Mouse (Mus musculus) hindbrain, embryonic 13.5 days (tissue): ENCODE results near the gene Tas2r124. TPM values are rescaled to one million over a fixed set of nuclear protein-coding genes. Genes with fewer than 3 reads are reported as not detected.

ENCODE experiments used
- ATAC-seq: fragments of 200-750 bp; cut with Nextera tagmentation; 2 replicates; pipeline ENCODE4 v1.8.0; 2017; ENCODE audit warnings: moderate TSS enrichment; ENCODE audit not compliant: low FRiP score
- H3K27ac ChIP-seq: fragments of 300-500 bp; sonication (generic); 2 replicates; pipeline ENCODE4 v1.5.1; 2015; ENCODE audit warnings: inconsistent platforms, mild to moderate bottlenecking, moderate library complexity
- H3K27me3 ChIP-seq: fragments of 300-500 bp; sonication (generic); 2 replicates; pipeline ENCODE4 v1.6.1; 2015; ENCODE audit warnings: mild to moderate bottlenecking, inconsistent platforms
- H3K36me3 ChIP-seq: fragments of 300-500 bp; sonication (generic); 2 replicates; pipeline ENCODE4 v1.6.1; 2015; ENCODE audit warnings: mild to moderate bottlenecking, inconsistent platforms
- H3K4me1 ChIP-seq: fragments of 300-500 bp; sonication (generic); replicated peaks from 2 replicates; pipeline ENCODE4 v1.6.1; 2015; ENCODE audit warnings: inconsistent platforms
- H3K4me2 ChIP-seq: fragments of 300-500 bp; sonication (generic); 2 replicates; pipeline ENCODE4 v1.6.1; 2015; ENCODE audit warnings: inconsistent platforms, mild to moderate bottlenecking, moderate library complexity
- H3K4me3 ChIP-seq: fragments of 300-500 bp; sonication (generic); 2 replicates; pipeline ENCODE4 v1.5.1; 2015; ENCODE audit warnings: mild to moderate bottlenecking, inconsistent platforms
- H3K9ac ChIP-seq: fragments of 300-500 bp; sonication (generic); 2 replicates; pipeline ENCODE4 v1.6.1; 2015; ENCODE audit warnings: mild to moderate bottlenecking, inconsistent platforms
- H3K9me3 ChIP-seq: fragments of 300-500 bp; sonication (generic); 2 replicates; pipeline ENCODE4 v1.6.1; 2016; ENCODE audit warnings: inconsistent platforms
- WGBS: fragments of 180-500 bp; shearing (Covaris S2); methylation state at CpG from one replicate; pipeline ENCODE4 v1.1.7; 2015; 5-methylcytosine and 5-hydroxymethylcytosine counted together
- polyA plus RNA-seq: library from polyadenylated mRNA; unstranded; fragments of >200 nt; fragmentation: Nextera tagmentation; extraction: Ambion mirVana; gene quantifications from 2 replicates; pipeline ENCODE4 v1.2.1, GENCODE M21; 2015

Tas2r124 gene
- polyA plus RNA-seq = not detected in 2 replicates

DNA sequence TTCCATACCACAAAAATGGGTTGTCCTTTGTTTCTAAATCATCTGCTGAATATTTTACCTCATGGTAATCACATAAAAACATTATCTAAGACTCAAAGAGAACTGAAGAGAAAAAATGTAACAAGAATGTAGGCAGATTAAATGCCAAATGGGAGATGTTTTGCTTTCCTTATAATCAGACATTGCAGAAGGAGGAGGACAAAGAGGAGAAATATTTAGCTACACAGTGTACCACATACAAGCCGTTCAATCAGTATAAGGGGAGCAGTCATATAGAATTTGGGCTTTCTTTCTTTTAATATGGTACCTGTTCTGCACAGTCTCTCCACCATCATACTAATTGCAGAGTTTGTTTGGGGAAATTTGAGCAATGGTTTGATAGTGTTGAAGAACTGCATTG is at the start of gene Tas2r124:
Tas2r124 (plus strand) TSS at position 301 of the 400 bp plus-strand sequence.
- Histone ChIP-seq H3K4me3 (no peak within 1 kb of the TSS), H3K9ac (no peak within 1 kb of the TSS), H3K27ac (no peak within 1 kb of the TSS), H3K27me3 (no peaks in the 10 kb centered on the region), H3K9me3 (no peaks in the 10 kb centered on the region), H3K4me2 (no peak within 1 kb of the TSS), H3K36me3 (no peaks in the 10 kb centered on the region), H3K4me1 (no peaks in the 10 kb centered on the region)
- ATAC-seq = no peak
- 93% methylated on average over 1 of the region's 1 CpGs for WGBS

DNA sequence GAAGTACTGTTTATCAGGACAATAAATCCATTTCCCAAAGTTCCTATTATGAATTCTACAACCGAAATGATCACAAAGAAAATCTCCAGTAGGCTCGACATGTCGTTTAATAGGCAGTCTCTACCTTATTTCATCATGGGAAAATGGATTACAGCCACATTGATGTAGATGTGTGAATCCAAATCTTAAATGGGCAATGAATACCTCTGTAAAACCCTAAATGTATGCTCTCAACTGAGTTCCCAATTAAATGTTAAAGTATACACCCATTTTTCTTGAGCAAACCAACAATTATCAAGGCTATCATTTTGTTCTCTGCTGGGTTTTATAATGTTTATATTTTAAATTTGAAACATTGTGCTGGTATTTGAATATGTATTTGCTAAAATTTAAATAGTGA is 42.7 kb upstream of the Tas2r124 start, which contains the start of gene Tas2r122:
Tas2r122 (minus strand) TSS at position 101 of the 400 bp plus-strand sequence.
- Histone ChIP-seq H3K27me3 (no peaks in the 10 kb centered on the region), H3K4me2 (no peak within 1 kb of the TSS), H3K4me3 (no peak within 1 kb of the TSS), H3K27ac (no peak within 1 kb of the TSS), H3K36me3 (no peaks in the 10 kb centered on the region), H3K4me1 (no peaks in the 10 kb centered on the region), H3K9me3 (no peaks in the 10 kb centered on the region), H3K9ac (no peak within 1 kb of the TSS)
- WGBS = 91% methylated on average over 3 of the region's 3 CpGs
- no peak for ATAC-seq

DNA sequence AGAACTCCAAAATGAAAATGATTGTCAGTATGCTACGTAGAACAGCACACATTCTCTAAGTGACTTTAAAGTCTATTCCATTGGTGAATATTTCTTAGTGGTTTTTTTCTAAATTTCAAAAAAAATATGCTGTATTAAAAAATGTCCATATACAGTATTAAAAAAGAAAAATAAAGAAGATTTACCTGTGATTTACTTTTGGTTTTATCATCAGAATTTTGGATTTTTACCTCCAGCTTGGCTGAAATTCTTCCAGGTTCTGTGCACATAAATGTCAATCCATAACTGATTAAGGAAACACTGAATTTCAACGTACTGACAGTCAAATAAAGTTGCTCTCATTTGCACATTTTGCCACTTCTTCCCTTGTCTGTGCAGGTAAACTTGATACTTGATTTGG is 16.6 kb upstream of the Tas2r124 start, which contains the start of gene Tas2r115:
Tas2r115 (minus strand) TSS at position 101 of the 400 bp plus-strand sequence.
- Histone ChIP-seq H3K4me1 (no peaks in the 10 kb centered on the region), H3K4me2 (no peak within 1 kb of the TSS), H3K9ac (no peak within 1 kb of the TSS), H3K4me3 (no peak within 1 kb of the TSS), H3K27ac (no peak within 1 kb of the TSS), H3K36me3 (no peaks in the 10 kb centered on the region), H3K9me3 (no peaks in the 10 kb centered on the region), H3K27me3 (no peaks in the 10 kb centered on the region)
- 84% methylated on average over 2 of the region's 2 CpGs for WGBS
- no peak for ATAC-seq

DNA sequence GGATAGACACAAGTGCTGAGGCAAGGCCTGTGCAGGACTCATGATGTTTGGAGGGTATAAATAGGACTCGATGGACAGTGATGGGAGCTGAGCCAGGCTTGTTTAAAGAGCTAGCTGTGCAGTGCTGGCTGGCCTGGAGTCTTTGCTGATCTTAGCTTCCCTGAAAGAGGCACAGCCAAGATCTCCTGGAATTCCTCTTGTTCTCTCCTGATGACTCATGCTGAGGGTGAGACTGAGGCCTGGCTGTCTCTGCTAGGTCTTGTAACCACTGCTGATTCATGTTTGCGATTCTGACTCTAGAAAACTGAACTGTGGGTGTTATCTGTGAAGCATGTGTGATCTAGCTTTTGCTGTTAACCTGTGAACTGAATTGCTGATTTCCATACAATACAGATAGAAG is 4.3 kb upstream of the Tas2r124 start:
- H3K9ac ChIP-seq = no peak overlapping the region
- H3K27ac ChIP-seq = no peak overlapping the region
- no peaks in the 10 kb centered on the region for H3K27me3 ChIP-seq
- no peaks in the 10 kb centered on the region for H3K9me3 ChIP-seq
- H3K4me3 ChIP-seq = no peak overlapping the region
- no peaks in the 10 kb centered on the region for H3K4me1 ChIP-seq
- no peaks in the 10 kb centered on the region for H3K36me3 ChIP-seq
- no peak for ATAC-seq
- 93% methylated on average over 2 of the region's 2 CpGs for WGBS
- no peak overlapping the region for H3K4me2 ChIP-seq

DNA sequence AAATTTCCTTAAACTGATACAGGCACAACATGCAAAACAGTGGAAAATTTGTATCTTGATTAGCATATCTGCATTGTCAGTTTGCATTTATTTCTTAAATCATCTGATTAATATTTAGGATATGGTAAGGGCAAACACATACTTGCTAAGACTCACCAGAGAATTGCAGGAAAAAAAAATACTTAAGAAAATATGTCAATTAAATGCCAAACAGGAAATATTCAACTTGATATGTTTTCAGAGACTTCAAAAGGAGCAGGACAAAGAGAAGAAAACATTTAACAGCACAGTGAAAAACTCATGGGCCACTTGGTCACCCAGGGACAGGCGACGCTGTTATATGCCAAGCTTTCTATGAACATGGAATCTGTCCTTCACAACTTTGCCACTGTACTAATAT is 7.3 kb downstream of the Tas2r124 start, which contains the start of gene Tas2r102:
Tas2r102 (plus strand) TSS at position 301 of the 400 bp plus-strand sequence.
- 90% methylated on average over 2 of the region's 2 CpGs for WGBS
- Histone ChIP-seq H3K36me3 (no peaks in the 10 kb centered on the region), H3K9ac (no peak within 1 kb of the TSS), H3K9me3 (no peaks in the 10 kb centered on the region), H3K4me3 (no peak within 1 kb of the TSS), H3K4me2 (no peak within 1 kb of the TSS), H3K27ac (no peak within 1 kb of the TSS), H3K27me3 (no peaks in the 10 kb centered on the region), H3K4me1 (no peaks in the 10 kb centered on the region)
- ATAC-seq = no peak

DNA sequence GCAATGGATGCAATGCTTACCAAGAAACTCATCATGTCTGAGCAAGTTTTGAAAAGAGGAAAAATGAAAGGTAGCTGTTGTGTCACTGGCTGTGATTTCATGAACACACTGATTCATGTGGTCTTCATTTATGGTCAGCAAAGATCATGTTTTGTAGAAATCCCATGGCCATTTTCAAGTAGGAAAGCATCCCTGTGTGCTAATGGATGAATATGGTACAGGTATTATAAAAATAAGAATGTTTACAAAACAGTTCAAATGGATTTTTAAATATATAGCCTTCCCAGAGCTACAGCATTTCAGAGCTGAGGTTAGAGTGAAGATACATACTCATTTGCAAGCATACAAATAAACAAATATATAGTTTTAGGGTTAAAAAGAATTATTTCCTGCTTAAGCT is 23.5 kb downstream of the Tas2r124 start, which contains the start of gene Tas2r136:
Tas2r136 (minus strand) TSS at position 101 of the 400 bp plus-strand sequence.
- no peaks in the 10 kb centered on the region for H3K27me3 ChIP-seq
- no peak within 1 kb of the TSS for H3K9ac ChIP-seq
- H3K9me3 ChIP-seq = no peaks in the 10 kb centered on the region
- H3K36me3 ChIP-seq = no peaks in the 10 kb centered on the region
- no peak for ATAC-seq
- H3K27ac ChIP-seq = no peak within 1 kb of the TSS
- no peaks in the 10 kb centered on the region for H3K4me1 ChIP-seq
- no peak within 1 kb of the TSS for H3K4me2 ChIP-seq
- H3K4me3 ChIP-seq = no peak within 1 kb of the TSS

DNA sequence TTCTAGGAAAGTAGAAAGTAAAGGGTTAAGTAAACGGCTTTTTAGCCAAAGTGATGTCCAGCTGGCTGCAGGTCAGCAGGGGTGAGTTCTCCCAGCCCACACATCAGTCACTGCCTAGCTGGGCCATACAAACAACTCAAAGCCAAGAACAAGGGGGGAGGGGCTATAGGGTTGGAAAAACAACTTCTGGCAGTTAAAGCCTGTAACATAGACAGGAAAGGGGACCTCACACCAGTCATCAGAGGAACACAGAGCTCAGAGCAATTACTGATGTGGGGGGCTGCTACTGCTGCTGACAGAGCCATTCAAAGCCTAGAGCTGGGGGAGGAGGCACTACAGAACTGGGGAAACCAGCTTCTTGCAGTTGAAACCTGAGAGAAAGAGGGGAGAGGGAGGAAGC is 40.9 kb downstream of the Tas2r124 start:
- 23% methylated on average over 1 of the region's 1 CpGs for WGBS
- Histone ChIP-seq H3K36me3 (no peaks in the 10 kb centered on the region), H3K27me3 (no peaks in the 10 kb centered on the region), H3K9me3 (peaks cover 16% of the 10 kb centered on the region), H3K9ac (no peak overlapping the region), H3K4me3 (no peak overlapping the region), H3K27ac (no peak overlapping the region), H3K4me2 (no peak overlapping the region), H3K4me1 (no peaks in the 10 kb centered on the region)
- no peak for ATAC-seq

DNA sequence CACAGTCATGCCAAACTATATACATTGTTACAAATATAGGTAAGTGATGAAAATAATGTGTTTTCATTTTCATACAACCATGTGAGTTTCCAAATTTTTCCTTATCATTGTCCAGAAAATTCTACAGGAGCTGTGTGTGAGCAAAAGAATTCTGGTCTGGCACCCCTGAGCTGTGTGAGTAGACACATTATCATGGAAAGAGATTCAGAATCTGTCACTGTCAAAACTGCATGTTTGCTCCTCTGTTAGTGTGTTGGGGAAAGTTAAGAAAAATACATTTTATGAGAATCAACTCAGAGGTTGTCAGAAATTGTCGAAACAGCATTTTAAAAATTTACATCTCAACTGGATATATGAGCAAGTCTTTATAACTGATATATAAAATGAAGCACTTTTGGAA is 48.0 kb downstream of the Tas2r124 start, which contains the start of gene Tas2r117:
Tas2r117 (plus strand) TSS at position 301 of the 400 bp plus-strand sequence.
- Histone ChIP-seq H3K36me3 (no peaks in the 10 kb centered on the region), H3K4me1 (no peaks in the 10 kb centered on the region), H3K4me2 (no peak within 1 kb of the TSS), H3K9me3 (no peaks in the 10 kb centered on the region), H3K4me3 (no peak within 1 kb of the TSS), H3K9ac (no peak within 1 kb of the TSS), H3K27me3 (no peaks in the 10 kb centered on the region), H3K27ac (no peak within 1 kb of the TSS)
- WGBS = 88% methylated on average over 1 of the region's 1 CpGs
- ATAC-seq = no peak

Other genes starting within 250 kb of the Tas2r124 start
- not detected in 2 replicates for gene Prh1, start 184.9 kb upstream of the Tas2r124 start, polyA plus RNA-seq
- not detected in 2 replicates for gene Prp2, start 158.8 kb upstream of the Tas2r124 start, polyA plus RNA-seq
- not detected in 2 replicates for gene A630073D07Rik, start 103.2 kb upstream of the Tas2r124 start, polyA plus RNA-seq
- not detected in 2 replicates for gene Tas2r120, start 97.8 kb upstream of the Tas2r124 start, polyA plus RNA-seq
- not detected in 2 replicates for gene Tas2r121, start 53.7 kb upstream of the Tas2r124 start, polyA plus RNA-seq
- not detected in 2 replicates for gene Tas2r122, start 42.8 kb upstream of the Tas2r124 start, polyA plus RNA-seq
- not detected in 2 replicates for gene Tas2r115, start 16.7 kb upstream of the Tas2r124 start, polyA plus RNA-seq
- not detected in 2 replicates for gene Tas2r102, start 7.4 kb downstream of the Tas2r124 start, polyA plus RNA-seq
- gene Tas2r136, start 23.4 kb downstream of the Tas2r124 start, polyA plus RNA-seq = not detected in 2 replicates
- not detected in 2 replicates for gene Tas2r117, start 48.1 kb downstream of the Tas2r124 start, polyA plus RNA-seq
- not detected in 2 replicates for gene Tas2r123, start 92.4 kb downstream of the Tas2r124 start, polyA plus RNA-seq
- gene Tas2r116, start 100.7 kb downstream of the Tas2r124 start, polyA plus RNA-seq = not detected in 2 replicates
- gene Tas2r110, start 113.3 kb downstream of the Tas2r124 start, polyA plus RNA-seq = not detected in 2 replicates
- not detected in 2 replicates for gene Tas2r113, start 138.3 kb downstream of the Tas2r124 start, polyA plus RNA-seq
- gene Tas2r125, start 154.9 kb downstream of the Tas2r124 start, polyA plus RNA-seq = not detected in 2 replicates
- not detected in 2 replicates for gene Tas2r129, start 196.4 kb downstream of the Tas2r124 start, polyA plus RNA-seq
- gene Tas2r131, start 203.2 kb downstream of the Tas2r124 start, polyA plus RNA-seq = not detected in 2 replicates
- gene Tas2r109, start 226.2 kb downstream of the Tas2r124 start, polyA plus RNA-seq = not detected in 2 replicates